Mouse (Mus musculus) embryonic fibroblast, embryonic 13.5 days (primary cell): ENCODE results near the gene Pphln1. TPM values are rescaled to one million over a fixed set of nuclear protein-coding genes. Genes with fewer than 3 reads are reported as not detected.

Experiments
- H3K27ac ChIP-seq: 2 replicates; pipeline ENCODE4 v1.5.1; 2012; ENCODE audit warnings: low read length, control low read depth, inconsistent platforms; ENCODE audit not compliant: insufficient read depth
- H3K4me1 ChIP-seq: 2 replicates; pipeline ENCODE4 v1.6.1; 2011; ENCODE audit warnings: low read length; ENCODE audit not compliant: control insufficient read depth, insufficient read depth
- H3K4me3 ChIP-seq: 2 replicates; pipeline ENCODE4 v1.5.1; 2011; ENCODE audit warnings: mild to moderate bottlenecking, control low read depth, low read length; ENCODE audit not compliant: insufficient read depth
- CTCF ChIP-seq: IDR thresholded peaks from 2 replicates; pipeline ENCODE4 v1.5.1; 2011; ENCODE audit warnings: mild to moderate bottlenecking, control low read depth, low read length, moderate library complexity, borderline replicate concordance; ENCODE audit not compliant: insufficient read depth
- POLR2A ChIP-seq: IDR thresholded peaks from 2 replicates; pipeline ENCODE4 v1.6.1; 2011; ENCODE audit warnings: low read depth, mild to moderate bottlenecking, control low read depth, low read length, moderate library complexity
- polyA plus RNA-seq: library from polyadenylated mRNA; stranded (reverse); fragments of >200 nt; gene quantifications from 2 replicates; pipeline ENCODE4 v1.2.4, GENCODE M21; 2011; ENCODE audit warnings: low read depth; ENCODE audit not compliant: missing spikeins, insufficient read length

The Pphln1 gene
- polyA plus RNA-seq, 1 experiment = 51.5 TPM

DNA sequence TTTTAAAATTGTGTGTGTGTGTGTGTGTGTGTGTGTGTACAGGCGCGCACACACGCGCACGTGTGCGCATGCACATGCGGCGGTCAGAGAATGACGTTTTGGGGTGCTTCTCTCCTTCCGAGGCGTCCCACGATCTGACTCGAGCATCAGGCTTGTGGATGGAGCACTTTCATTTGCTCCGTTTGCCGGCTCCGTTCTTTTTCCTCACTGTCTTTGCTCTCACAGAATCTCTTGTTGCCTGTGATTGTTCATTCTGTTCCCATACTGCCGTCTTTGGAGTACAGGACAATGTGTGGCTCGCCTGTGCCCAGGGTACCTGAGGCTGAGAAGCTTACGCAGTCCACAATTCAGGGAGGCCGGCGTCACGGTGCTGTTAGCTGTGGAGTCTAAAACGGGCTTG is 62.9 kb downstream of the Pphln1 start:
- Histone ChIP-seq H3K4me1 (no peaks in the 10 kb centered on the region), H3K4me3 (no peak overlapping the region), H3K27ac (no peak overlapping the region)
- no peak for TF ChIP-seq CTCF
- no peak for TF ChIP-seq POLR2A

DNA sequence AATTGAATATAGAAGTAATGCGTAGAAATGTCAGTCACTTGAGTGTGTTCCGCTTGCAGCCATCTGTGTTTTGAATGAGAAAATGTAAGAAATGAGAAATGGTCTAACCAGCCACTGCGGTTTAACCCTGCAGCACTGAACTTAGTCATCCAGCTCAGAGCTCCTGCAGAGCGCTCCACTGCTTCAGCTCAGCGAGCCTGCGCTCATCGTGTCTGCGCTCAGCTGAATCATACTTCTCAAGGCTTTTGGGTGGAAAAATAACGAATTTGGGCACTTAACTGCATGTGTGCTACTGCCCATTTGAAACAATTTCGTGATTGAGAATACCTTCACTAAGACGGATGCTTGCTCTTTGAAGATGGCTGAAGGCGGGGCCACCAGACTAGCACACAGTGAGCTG is 73.5 kb downstream of the Pphln1 start:
- Histone ChIP-seq H3K27ac (no peak overlapping the region), H3K4me1 (peaks cover 3% of the 10 kb centered on the region; the same call in 1 of the 2 replicates), H3K4me3 (no peak overlapping the region)
- TF ChIP-seq POLR2A = no peak
- no peak for TF ChIP-seq CTCF

DNA sequence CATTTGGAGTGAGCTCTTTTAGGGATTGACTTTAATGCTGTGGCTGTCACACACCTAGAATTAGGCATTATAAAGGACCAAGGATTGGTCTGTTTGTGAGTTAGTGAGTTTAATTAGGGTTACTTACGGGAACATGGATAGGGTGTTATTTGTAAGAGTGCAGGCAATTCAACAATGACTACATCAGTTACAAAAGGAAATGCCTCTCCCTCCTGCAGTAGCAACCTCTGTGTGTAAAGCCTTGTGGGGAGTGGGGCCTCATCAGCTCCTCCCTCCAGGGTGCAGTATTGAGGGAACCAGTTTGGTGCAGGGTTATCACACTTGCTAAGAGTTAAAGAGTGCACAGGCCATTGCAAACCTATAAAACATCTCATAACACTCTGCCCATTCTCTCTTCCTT is 73.9 kb downstream of the Pphln1 start:
- Histone ChIP-seq H3K27ac (no peak overlapping the region), H3K4me1 (peaks cover 3% of the 10 kb centered on the region; the same call in 1 of the 2 replicates), H3K4me3 (no peak overlapping the region)
- no peak for TF ChIP-seq POLR2A

- no peak for TF ChIP-seq CTCF
- no peak for TF ChIP-seq POLR2A
- Histone ChIP-seq H3K4me3 (no peak overlapping the region), H3K4me1 (peaks cover 3% of the 10 kb centered on the region; the same call in 1 of the 2 replicates), H3K27ac (no peak overlapping the region)
Observed at GRCm38 (mm10) chr15:93474277-93474676, 76.1 kb downstream of the Pphln1 start.

DNA sequence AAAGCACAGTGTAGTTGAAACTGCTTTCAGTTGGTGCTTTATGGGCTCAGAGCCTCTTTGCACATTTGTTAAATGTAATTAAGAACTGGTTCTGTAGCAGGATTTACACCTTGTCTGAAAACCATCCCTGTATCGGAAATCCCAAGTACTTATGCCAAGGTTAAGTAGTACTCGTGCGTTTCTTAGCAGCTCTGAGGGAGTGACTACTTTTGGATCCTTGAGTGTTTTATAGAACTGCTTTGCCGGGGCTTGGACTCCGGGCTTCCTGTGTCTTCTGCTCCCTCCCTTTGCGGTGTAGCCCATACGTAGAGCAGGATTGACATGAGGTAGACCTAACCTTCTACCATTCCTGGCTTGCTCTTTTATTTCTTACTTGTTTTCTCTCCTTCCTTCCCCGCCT is 77.5 kb downstream of the Pphln1 start:
- H3K27ac ChIP-seq = no peak overlapping the region
- TF ChIP-seq CTCF (no peak), POLR2A (no peak)
- peaks cover 3% of the 10 kb centered on the region; the same call in 1 of the 2 replicates for H3K4me1 ChIP-seq
- no peak overlapping the region for H3K4me3 ChIP-seq

DNA sequence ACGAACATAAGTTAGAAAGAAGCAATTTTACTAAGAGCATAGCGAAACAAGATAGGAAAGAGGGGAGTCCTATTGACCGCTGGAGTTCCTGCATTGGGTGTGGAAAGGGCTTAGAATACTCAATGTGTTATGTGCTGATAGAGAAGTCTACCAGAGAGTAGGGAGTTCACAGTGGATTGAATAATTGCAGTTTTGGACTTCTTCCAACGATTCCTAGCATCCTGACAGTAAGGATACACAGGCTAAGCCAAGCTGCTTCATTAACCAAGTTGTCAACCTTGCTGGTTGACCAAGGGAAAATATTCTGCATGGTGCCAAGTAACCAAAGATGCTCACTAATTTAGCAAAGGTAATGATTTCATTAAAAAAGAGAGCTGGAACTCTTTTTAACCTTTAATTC is 79.6 kb downstream of the Pphln1 start:
- Histone ChIP-seq H3K4me1 (no peaks in the 10 kb centered on the region), H3K27ac (no peak overlapping the region), H3K4me3 (no peak overlapping the region)
- TF ChIP-seq POLR2A = no peak
- no peak for TF ChIP-seq CTCF

DNA sequence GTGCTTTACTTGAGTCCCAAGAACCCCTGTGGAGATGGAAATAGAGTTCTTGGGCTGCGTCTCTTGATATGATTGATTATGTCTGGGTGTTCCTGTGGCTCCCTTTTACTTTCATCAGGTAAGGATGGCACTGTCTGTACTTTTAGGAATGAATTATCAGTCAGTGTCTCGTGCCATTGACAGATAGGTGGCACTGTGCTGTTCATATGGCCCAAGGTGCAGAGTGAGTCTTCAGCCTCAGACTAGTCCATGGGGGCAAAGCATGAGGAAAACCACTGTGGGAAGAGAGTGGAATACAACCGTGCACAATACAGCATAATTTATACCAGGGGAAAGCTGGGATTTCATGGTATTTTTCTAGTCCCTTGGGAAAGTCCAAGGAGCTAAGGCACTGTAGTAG is 80.5 kb downstream of the Pphln1 start:
- H3K4me1 ChIP-seq = no peaks in the 10 kb centered on the region
- no peak overlapping the region for H3K4me3 ChIP-seq
- no peak for TF ChIP-seq POLR2A
- TF ChIP-seq CTCF = peak; percentile 24; the same call in 1 of the 2 replicates
- H3K27ac ChIP-seq = no peak overlapping the region

GRCm38 (mm10) chr15:93479445-93479844 is 81.3 kb downstream of the Pphln1 start:
- no peak for TF ChIP-seq CTCF
- no peak for TF ChIP-seq POLR2A
- peak overlapping the region; percentile 48; the same call in 1 of the 2 replicates for H3K27ac ChIP-seq
- H3K4me1 ChIP-seq = no peaks in the 10 kb centered on the region
- no peak overlapping the region for H3K4me3 ChIP-seq

- Histone ChIP-seq H3K4me1 (no peaks in the 10 kb centered on the region), H3K27ac (no peak overlapping the region), H3K4me3 (no peak overlapping the region)
- no peak for TF ChIP-seq CTCF
- TF ChIP-seq POLR2A = no peak
Observed at GRCm38 (mm10) chr15:93481112-93481511, 83.0 kb downstream of the Pphln1 start.

DNA sequence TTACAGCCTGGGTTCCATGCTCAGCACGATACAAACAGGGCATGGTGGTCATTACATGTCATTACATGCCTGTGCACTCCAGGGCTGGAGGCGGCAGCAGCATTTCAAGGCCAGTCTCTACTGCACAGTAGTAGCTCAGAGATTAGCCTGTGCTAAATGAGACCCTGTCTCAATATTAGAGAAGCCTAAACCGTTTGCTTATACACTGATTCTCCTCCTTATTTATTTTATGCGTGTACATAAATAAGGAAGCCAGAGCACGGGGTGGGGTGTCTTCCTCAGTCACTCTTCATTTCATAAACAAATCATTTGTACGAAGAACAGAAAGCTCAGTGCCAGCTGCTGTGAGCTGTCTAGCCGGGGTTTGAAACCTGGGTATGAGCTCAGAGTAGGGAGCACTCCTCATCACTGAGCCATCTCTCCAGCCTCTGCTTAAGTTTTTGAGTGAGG is 86.1 kb downstream of the Pphln1 start:
- H3K4me3 ChIP-seq = no peak overlapping the region
- no peak overlapping the region for H3K27ac ChIP-seq
- TF ChIP-seq CTCF = no peak
- TF ChIP-seq POLR2A = no peak
- no peaks in the 10 kb centered on the region; the same call in 1 of the 2 replicates for H3K4me1 ChIP-seq

DNA sequence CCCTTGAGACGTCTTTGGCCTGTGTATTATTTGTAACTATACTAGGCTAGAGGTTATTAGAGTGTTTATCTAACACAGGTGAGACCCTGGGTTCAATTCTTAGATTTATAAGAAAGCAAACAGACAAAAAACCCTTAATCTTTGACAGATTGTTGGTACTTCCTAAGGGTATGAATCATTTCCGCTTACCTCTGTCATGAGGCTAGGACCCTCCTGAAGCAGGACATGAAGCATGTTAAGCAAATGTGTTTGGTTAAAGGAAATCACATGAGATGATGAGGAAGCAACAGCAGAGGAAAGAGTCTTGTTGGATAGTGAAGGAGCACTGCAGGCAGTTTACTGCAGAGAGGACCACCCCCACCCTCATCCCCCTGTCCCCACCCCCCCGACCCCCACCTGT is 87.1 kb downstream of the Pphln1 start:
- no peak overlapping the region for H3K27ac ChIP-seq
- H3K4me3 ChIP-seq = no peak overlapping the region
- TF ChIP-seq CTCF (no peak), POLR2A (no peak)
- H3K4me1 ChIP-seq = no peaks in the 10 kb centered on the region; the same call in 1 of the 2 replicates
